Mouse (Mus musculus) liver, postnatal 0 days (tissue): ENCODE results near the gene Rasgrf1.

Source experiments
- CTCF ChIP-seq: sonication (generic); IDR thresholded peaks from 2 replicates; pipeline ENCODE4 v1.5.1; 2016; ENCODE audit warnings: antibody characterized with exemption, low read depth
- EP300 ChIP-seq: IDR thresholded peaks from 2 replicates; pipeline ENCODE4 v1.6.1; 2016; ENCODE audit warnings: antibody characterized with exemption, low read depth, mild to moderate bottlenecking

DNA sequence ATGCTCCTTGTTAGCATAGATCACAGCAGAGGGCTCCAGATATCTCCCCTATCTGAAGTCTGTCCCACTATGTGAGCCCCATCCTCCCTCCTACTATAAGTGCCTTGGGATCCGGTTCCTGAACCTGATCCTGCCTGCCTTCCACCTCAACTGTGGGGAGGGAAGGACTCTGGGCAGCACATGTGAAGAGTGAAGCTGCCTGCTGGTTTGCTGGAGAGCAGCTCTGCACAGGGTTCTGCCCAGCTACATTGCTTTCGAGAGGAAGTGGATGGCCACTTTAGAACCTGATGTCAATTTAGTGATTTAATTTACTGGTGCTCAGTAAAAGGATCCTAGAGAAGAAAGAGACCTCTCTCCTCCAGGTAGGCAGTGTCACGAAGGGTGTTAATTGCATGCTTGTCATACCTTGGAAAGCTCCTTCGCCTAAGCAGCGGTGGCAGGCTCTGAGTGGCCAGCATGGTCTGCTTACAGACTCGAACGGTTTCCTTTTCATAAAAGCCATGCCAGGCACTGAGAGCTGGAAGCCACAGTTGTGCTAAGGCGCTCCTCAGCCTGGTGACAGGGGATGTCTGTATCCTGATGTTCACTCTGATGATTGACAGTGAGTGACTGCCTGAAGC lies 45.3 kb downstream of the Rasgrf1 start:
- TF ChIP-seq CTCF: no peak
- no peak for TF ChIP-seq EP300
